Mouse (Mus musculus) limb, embryonic 14.5 days (tissue): ENCODE data around the gene Mrpl38. TPM values are rescaled to one million over a fixed set of nuclear protein-coding genes. Genes with fewer than 3 reads are reported as not detected.

Experiments
- ATAC-seq: fragments of 200-750 bp; cut with Nextera tagmentation; 2 replicates; pipeline ENCODE4 v1.8.0; 2017; ENCODE audit warnings: low read depth, moderate number of reproducible peaks, moderate TSS enrichment; ENCODE audit not compliant: low FRiP score
- DNase-seq: peaks from one replicate; pipeline ENCODE4 v3.0.0-alpha.2; 2015; ENCODE audit warnings: low spot score
- H3K27ac ChIP-seq: fragments of 300-500 bp; sonication (generic); replicated peaks from 2 replicates; pipeline ENCODE4 v1.5.1; 2014; ENCODE audit warnings: low read depth, mild to moderate bottlenecking, low read length, moderate library complexity, mixed read lengths
- H3K27me3 ChIP-seq: fragments of 300-500 bp; sonication (generic); 2 replicates; pipeline ENCODE4 v1.6.1; 2014; ENCODE audit warnings: low read length, mixed read lengths; ENCODE audit not compliant: control insufficient read depth, insufficient read depth
- H3K36me3 ChIP-seq: fragments of 300-500 bp; sonication (generic); 2 replicates; pipeline ENCODE4 v1.6.1; 2014; ENCODE audit warnings: mild to moderate bottlenecking, low read length, moderate library complexity, mixed read lengths; ENCODE audit not compliant: control insufficient read depth, insufficient read depth
- H3K4me1 ChIP-seq: fragments of 300-500 bp; sonication (generic); 2 replicates; pipeline ENCODE4 v1.6.1; 2014; ENCODE audit warnings: antibody characterized with exemption, low read length, mixed read lengths; ENCODE audit not compliant: control insufficient read depth, insufficient read depth
- H3K4me2 ChIP-seq: fragments of 300-500 bp; sonication (generic); replicated peaks from 2 replicates; pipeline ENCODE4 v1.6.1; 2014; ENCODE audit warnings: low read depth, mild to moderate bottlenecking, low read length, moderate library complexity; ENCODE audit not compliant: severe bottlenecking
- H3K4me3 ChIP-seq: fragments of 300-500 bp; sonication (generic); replicated peaks from 2 replicates; pipeline ENCODE4 v1.5.1; 2014; ENCODE audit warnings: low read length
- H3K9ac ChIP-seq: fragments of 300-500 bp; sonication (generic); 2 replicates; pipeline ENCODE4 v1.6.1; 2014; ENCODE audit warnings: mild to moderate bottlenecking, low read depth, low read length, moderate library complexity; ENCODE audit not compliant: severe bottlenecking
- H3K9me3 ChIP-seq: fragments of 300-500 bp; sonication (generic); 2 replicates; pipeline ENCODE4 v1.6.1; 2016; ENCODE audit warnings: low read length; ENCODE audit not compliant: control insufficient read depth
- POLR2A ChIP-seq: fragments of 200-500 bp; IDR thresholded peaks from 2 replicates; pipeline ENCODE4 v1.8.0; 2012; ENCODE audit warnings: inconsistent platforms, mild to moderate bottlenecking, moderate library complexity, borderline replicate concordance; ENCODE audit not compliant: insufficient read depth, insufficient read length; ENCODE audit errors: extremely low read depth
- WGBS: fragments of 180-500 bp; shearing (Covaris S2); extraction: QIAGEN DNeasy Blood & Tissue Kit; methylation state at CpG from one replicate; pipeline ENCODE4 v1.1.7; 2014; 5-methylcytosine and 5-hydroxymethylcytosine counted together
- polyA plus RNA-seq, 2 experiments: library from polyadenylated mRNA; depleted of rRNA in 1 of 2; stranded (reverse) in 1 of 2; unstranded in 1 of 2; fragments of >200 nt; fragmentation: Nextera tagmentation in 1 of 2; extraction: Ambion mirVana in 1 of 2; gene quantifications; 2 replicates each; pipeline versions ENCODE4 v1.2.1 to v1.2.3; 2012 to 2014

The Mrpl38 gene
- polyA plus RNA-seq, 2 experiments: 56.4 to 85.8 TPM

- no peak for ATAC-seq
- H3K9me3 ChIP-seq: no peaks in the 10 kb centered on the region
- H3K4me1 ChIP-seq: no peaks in the 10 kb centered on the region
- H3K4me3 ChIP-seq: no peak overlapping the region
- no peak for DNase-seq
- H3K27ac ChIP-seq: no peak overlapping the region
- no peak for TF ChIP-seq POLR2A
- WGBS: 88% methylated on average over 7 of the region's 7 CpGs
- H3K36me3 ChIP-seq: peaks cover 88% of the 10 kb centered on the region
- no peak overlapping the region for H3K9ac ChIP-seq
- no peak overlapping the region for H3K4me2 ChIP-seq
- H3K27me3 ChIP-seq: no peaks in the 10 kb centered on the region
Observed at GRCm38 (mm10) chr11:116176010-116176409, 37.3 kb upstream of the Mrpl38 start.

DNA sequence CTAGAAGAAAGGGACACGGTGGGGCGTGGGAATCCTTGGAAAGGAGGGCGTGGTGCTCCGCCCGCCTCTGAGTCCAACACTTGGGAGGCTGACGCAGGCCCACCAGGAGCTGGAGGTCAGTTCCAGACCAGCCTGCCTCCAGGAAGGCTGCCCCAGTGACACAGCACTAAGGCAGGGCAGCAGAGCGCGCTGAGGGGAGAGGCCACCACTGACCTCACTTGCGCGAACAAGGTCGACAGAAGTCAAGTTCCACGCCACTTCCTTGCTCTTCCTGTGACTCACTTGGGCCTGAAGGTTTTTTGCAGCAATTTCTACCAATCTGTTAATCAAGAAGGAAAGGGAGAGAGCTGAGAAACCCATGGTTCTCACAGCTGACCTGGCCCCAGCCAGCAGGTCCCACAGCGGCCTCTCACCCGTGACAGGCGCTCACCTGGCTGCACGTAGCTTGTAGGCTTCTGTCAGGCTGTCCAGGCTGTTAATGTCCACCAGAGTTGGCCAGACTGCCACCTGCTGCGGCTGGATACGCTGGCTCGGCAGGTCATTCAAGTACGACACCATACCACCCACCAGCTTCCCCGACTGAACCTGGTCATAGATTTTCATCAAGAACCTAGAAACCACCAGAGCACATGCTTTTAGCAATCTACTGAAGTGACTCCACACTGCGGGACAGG, 36.2 kb upstream of the Mrpl38 start:
- no peaks in the 10 kb centered on the region for H3K4me1 ChIP-seq
- ATAC-seq (no peak), DNase-seq (no peak)
- no peak overlapping the region for H3K27ac ChIP-seq
- 91% methylated on average over 21 of the region's 22 CpGs for WGBS
- H3K4me2 ChIP-seq: no peak overlapping the region
- TF ChIP-seq POLR2A: no peak
- H3K27me3 ChIP-seq: no peaks in the 10 kb centered on the region
- no peak overlapping the region for H3K4me3 ChIP-seq
- H3K9ac ChIP-seq: no peak overlapping the region
- H3K9me3 ChIP-seq: no peaks in the 10 kb centered on the region
- H3K36me3 ChIP-seq: peaks cover 79% of the 10 kb centered on the region

DNA sequence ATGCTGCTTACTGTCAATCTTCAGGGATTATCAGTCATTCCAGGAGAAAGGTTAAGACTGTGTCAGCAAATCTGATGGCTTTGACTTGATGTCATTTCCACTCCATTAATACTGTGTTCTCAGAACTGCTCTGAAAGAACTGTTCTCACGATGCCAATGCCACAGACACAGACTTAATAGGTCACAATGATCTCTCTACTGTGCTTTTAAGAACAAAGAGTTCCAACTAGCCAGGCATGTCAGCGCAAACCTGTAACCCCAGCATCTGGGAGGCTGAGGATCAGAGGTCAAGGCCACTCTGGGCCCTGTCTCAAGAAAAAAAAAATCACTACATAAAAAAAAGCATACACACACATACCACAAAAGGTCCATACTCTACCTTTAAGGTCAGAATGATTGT, 33.3 kb upstream of the Mrpl38 start:
- Histone ChIP-seq H3K9ac (no peak overlapping the region), H3K4me2 (no peak overlapping the region), H3K4me1 (peaks cover 5% of the 10 kb centered on the region), H3K27ac (no peak overlapping the region), H3K36me3 (peaks cover 54% of the 10 kb centered on the region), H3K4me3 (no peak overlapping the region), H3K27me3 (no peaks in the 10 kb centered on the region), H3K9me3 (no peaks in the 10 kb centered on the region)
- no peak for ATAC-seq
- DNase-seq: no peak
- WGBS: 88% methylated on average over 2 of the region's 2 CpGs
- no peak for TF ChIP-seq POLR2A

DNA sequence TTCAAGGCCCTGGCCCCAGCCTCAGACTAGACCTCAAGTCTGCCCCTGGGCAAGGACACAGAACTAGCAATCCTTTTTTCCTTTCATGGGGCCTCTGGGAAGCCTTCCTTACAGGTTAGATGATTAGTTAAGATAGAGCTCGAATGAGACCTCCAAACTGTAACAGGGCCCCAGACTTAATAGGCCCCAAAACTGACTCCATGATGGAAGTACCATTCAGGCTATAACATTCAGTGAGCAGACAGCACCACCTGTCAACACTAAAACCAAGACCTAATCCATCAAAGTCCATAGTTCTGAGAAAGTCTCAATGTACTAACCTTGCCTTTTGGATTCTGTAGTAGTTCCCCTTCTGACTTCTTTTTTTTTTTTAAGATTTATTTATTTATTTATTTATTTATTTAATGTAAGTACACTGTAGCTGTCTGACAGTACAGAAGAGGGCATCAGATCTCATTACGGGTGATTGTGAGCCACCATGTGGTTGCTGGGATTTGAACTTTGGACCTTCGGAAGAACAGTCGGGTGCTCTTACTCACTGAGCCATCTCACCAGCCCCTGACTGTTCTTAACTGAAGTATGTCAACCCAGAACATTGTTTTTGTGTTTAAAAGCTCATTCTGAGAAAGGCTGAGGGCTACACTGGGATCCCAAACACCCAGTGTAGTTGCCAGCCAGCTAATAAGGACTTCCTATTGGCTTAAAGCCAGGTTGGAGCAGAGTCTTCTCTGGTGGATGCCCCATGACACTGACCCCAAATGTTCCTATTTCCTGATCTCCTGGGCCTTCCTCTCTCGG, 31.5 kb upstream of the Mrpl38 start:
- Histone ChIP-seq H3K4me3 (no peak overlapping the region), H3K27me3 (no peaks in the 10 kb centered on the region), H3K4me1 (peaks cover 13% of the 10 kb centered on the region), H3K9ac (no peak overlapping the region), H3K4me2 (no peak overlapping the region), H3K27ac (no peak overlapping the region), H3K36me3 (peaks cover 43% of the 10 kb centered on the region), H3K9me3 (no peaks in the 10 kb centered on the region)
- DNase-seq: no peak
- no peak for TF ChIP-seq POLR2A
- WGBS: 84% methylated on average over 5 of the region's 5 CpGs
- no peak for ATAC-seq

GRCm38 (mm10) chr11:116169214-116169613, 30.5 kb upstream of the Mrpl38 start:
- Histone ChIP-seq H3K27ac (no peak overlapping the region), H3K4me2 (no peak overlapping the region), H3K4me3 (no peak overlapping the region), H3K9me3 (no peaks in the 10 kb centered on the region), H3K9ac (no peak overlapping the region), H3K27me3 (no peaks in the 10 kb centered on the region), H3K4me1 (peaks cover 13% of the 10 kb centered on the region), H3K36me3 (peaks cover 42% of the 10 kb centered on the region)
- 82% methylated on average over 3 of the region's 3 CpGs for WGBS
- ATAC-seq (no peak), DNase-seq (no peak)
- TF ChIP-seq POLR2A: no peak
